Mouse (Mus musculus) embryo, embryonic 9.5 days (tissue): ENCODE data around the gene Mdfi.

Experiments used
- DNase-seq: peaks from one replicate; pipeline ENCODE4 v3.0.0-alpha.2; 2017; ENCODE audit errors: extremely low spot score

Mdfi gene

DNA sequence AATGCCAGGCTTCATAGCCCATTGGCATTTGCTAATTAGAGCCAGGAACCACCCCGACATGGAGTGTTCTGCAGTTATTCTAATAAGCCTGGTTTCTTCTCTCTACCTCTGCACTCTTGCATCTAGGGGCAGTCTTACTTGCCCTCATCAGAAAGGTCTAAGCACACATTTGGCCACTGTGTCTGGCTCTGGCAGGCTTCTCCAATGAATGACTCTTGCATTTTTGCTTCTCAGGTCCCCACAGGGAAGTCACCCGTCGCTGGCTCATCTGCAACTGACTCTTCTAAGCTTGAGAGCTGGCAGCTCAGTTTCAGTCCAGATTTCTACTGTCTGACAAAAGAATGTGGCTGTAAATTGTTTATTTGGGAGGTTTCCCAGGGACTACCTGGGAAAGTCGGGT lies 68.5 kb downstream of the Mdfi start:
- DNase-seq = no peak
